Mouse (Mus musculus): ENCODE measurements at regions not wholly inside any gene's neighbourhood (a gene's known extent, or its start where the extent isn't known, plus 50 kb on each side); places are given as distances from the start of the nearest gene placed in this dataset.

DNA sequence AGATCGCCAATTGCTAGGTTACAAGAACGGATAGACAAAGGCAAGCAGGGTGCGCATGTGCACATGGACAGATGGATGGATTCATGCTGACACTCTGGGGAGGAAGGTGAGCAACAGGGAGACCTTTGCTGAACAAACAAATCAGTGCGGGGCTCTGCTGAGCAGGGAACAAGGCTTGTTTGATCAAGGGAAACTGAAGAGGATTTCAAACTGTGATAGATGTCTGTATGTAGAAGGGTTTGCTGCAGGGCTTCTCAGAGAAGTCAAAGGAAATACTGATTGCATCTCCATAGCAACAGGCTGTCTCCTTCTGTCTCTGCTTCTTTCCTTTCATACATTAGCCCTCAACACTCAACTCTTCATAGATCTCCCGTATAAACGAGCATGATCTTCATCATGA is 185.5 kb upstream of the Rnd3 start:
- in situ Hi-C loops (cut with MboI; ENCODE audit: low sequenced_read_pairs in 2 of 2, unreplicated experiment in 2 of 2), result no loop called here

DNA sequence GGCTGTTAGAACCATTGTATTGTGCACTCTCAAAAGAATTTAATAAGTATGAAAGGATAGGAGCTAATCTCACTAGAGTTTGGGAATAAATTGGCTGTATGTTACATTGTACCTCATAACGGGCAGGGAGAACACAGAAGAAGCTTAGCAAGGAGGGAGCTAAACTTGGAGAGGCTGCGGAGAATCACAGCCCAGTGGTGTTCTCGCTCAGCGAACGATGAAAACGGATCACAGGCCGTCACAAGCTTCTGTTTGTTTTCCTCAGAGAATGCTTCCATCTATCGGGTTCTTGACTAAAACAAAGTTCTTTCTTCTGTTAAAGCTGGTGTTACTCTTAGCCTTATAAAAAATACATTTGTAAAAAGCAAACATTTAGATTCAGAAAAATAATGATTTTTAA is 178.2 kb upstream of the Rnd3 start:
- H3K4me3 ChIP-seq (ENCODE audit: insufficient read depth in 1 of 2, low read depth in 1 of 2, low read length in 2 of 2, poor library complexity in 1 of 2, severe bottlenecking in 1 of 2), result no peak overlapping the region
- in situ Hi-C loops (cut with MboI; ENCODE audit: low sequenced_read_pairs in 2 of 2, unreplicated experiment in 2 of 2), result no loop called here
- DNase-seq (ENCODE audit: low read depth, low spot score), result no peak
- H3K9me3 ChIP-seq (ENCODE audit: control insufficient read depth, insufficient read depth, low read depth, low read length), result no peaks in the 10 kb centered on the region
- TF ChIP-seq HCFC1 (IDR thresholded peaks at IDR 0.05; ENCODE audit: borderline replicate concordance, insufficient read depth, low read length) (no peak), ZNF384 (IDR thresholded peaks at IDR 0.05; ENCODE audit: low read depth, low read length) (no peak), ZC3H11A (IDR thresholded peaks at IDR 0.05; ENCODE audit: borderline replicate concordance, low read depth, low read length) (no peak), MAFK (IDR thresholded peaks at IDR 0.05; ENCODE audit: insufficient read depth, low read depth, low read length) (no peak), CHD2 (IDR thresholded peaks at IDR 0.05; ENCODE audit: low read depth, low read length) (no peak)
- H3K4me1 ChIP-seq (ENCODE audit: control insufficient read depth in 2 of 2, insufficient read depth in 2 of 2, low read length in 2 of 2, poor library complexity in 1 of 2), result no peaks in the 10 kb centered on the region
- no peaks in the 10 kb centered on the region for H3K36me3 ChIP-seq (ENCODE audit: control insufficient read depth, insufficient read depth, low read length, poor library complexity, severe bottlenecking)
- H3K27ac ChIP-seq (ENCODE audit: insufficient read depth, low read depth, low read length, poor library complexity, severe bottlenecking), result no peak overlapping the region
- H3K9ac ChIP-seq (ENCODE audit: insufficient read depth, low read depth, low read length, poor library complexity, severe bottlenecking), result no peak overlapping the region

More for the DNA sequence above, 185.5 kb upstream of the Rnd3 start:
- H3K36me3 ChIP-seq (ENCODE audit: control insufficient read depth, insufficient read depth, low read length, poor library complexity, severe bottlenecking), result no peaks in the 10 kb centered on the region
- DNase-seq (ENCODE audit: low read depth, low spot score), result no peak
- H3K4me3 ChIP-seq (ENCODE audit: insufficient read depth in 1 of 2, low read depth in 1 of 2, low read length in 2 of 2, poor library complexity in 1 of 2, severe bottlenecking in 1 of 2), result no peak overlapping the region
- no peak overlapping the region for H3K9ac ChIP-seq (ENCODE audit: insufficient read depth, low read depth, low read length, poor library complexity, severe bottlenecking)
- H3K4me1 ChIP-seq (ENCODE audit: control insufficient read depth in 2 of 2, insufficient read depth in 2 of 2, low read length in 2 of 2, poor library complexity in 1 of 2), result no peaks in the 10 kb centered on the region
- TF ChIP-seq CHD2 (IDR thresholded peaks at IDR 0.05; ENCODE audit: low read depth, low read length), result no peak
- TF ChIP-seq ZNF384 (IDR thresholded peaks at IDR 0.05; ENCODE audit: low read depth, low read length), result no peak
- no peak for TF ChIP-seq MAFK (IDR thresholded peaks at IDR 0.05; ENCODE audit: insufficient read depth, low read depth, low read length)
- TF ChIP-seq HCFC1 (IDR thresholded peaks at IDR 0.05; ENCODE audit: borderline replicate concordance, insufficient read depth, low read length), result no peak
- TF ChIP-seq ZC3H11A (IDR thresholded peaks at IDR 0.05; ENCODE audit: borderline replicate concordance, low read depth, low read length), result no peak
- H3K27ac ChIP-seq (ENCODE audit: insufficient read depth, low read depth, low read length, poor library complexity, severe bottlenecking), result no peak overlapping the region
- no peaks in the 10 kb centered on the region for H3K9me3 ChIP-seq (ENCODE audit: control insufficient read depth, insufficient read depth, low read depth, low read length)

DNA sequence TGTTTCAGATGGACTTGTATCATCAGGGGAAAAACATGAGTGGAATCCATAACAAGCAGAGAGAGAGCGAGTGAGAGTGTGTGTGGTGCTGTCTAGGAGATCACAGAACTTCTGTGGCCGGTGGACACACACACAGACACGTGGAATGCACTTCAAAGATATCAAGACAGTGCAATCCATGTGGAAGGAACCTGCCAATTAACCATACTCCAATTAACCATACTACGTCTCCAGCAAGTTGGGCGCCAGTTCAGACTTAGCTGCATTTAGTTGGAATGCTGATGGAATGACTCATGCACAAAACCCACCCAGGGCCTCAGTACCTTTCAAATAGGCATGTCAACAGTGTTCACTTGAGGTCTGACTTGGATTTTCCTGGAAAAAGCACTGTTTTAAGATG is 172.8 kb upstream of the Rnd3 start:
- no peak for DNase-seq (ENCODE audit: low read depth, low spot score)
- Histone ChIP-seq H3K36me3 (ENCODE audit: control insufficient read depth, insufficient read depth, low read length, poor library complexity, severe bottlenecking) (no peaks in the 10 kb centered on the region), H3K4me1 (ENCODE audit: control insufficient read depth in 2 of 2, insufficient read depth in 2 of 2, low read length in 2 of 2, poor library complexity in 1 of 2) (no peaks in the 10 kb centered on the region), H3K9ac (ENCODE audit: insufficient read depth, low read depth, low read length, poor library complexity, severe bottlenecking) (no peak overlapping the region), H3K27ac (ENCODE audit: insufficient read depth, low read depth, low read length, poor library complexity, severe bottlenecking) (no peak overlapping the region), H3K4me3 (ENCODE audit: insufficient read depth in 1 of 2, low read depth in 1 of 2, low read length in 2 of 2, poor library complexity in 1 of 2, severe bottlenecking in 1 of 2) (no peak overlapping the region), H3K9me3 (ENCODE audit: control insufficient read depth, insufficient read depth, low read depth, low read length) (no peaks in the 10 kb centered on the region)
- no peak for TF ChIP-seq MAFK (IDR thresholded peaks at IDR 0.05; ENCODE audit: insufficient read depth, low read depth, low read length)
- no peak for TF ChIP-seq ZC3H11A (IDR thresholded peaks at IDR 0.05; ENCODE audit: borderline replicate concordance, low read depth, low read length)
- TF ChIP-seq ZNF384 (IDR thresholded peaks at IDR 0.05; ENCODE audit: low read depth, low read length), result no peak
- TF ChIP-seq HCFC1 (IDR thresholded peaks at IDR 0.05; ENCODE audit: borderline replicate concordance, insufficient read depth, low read length), result no peak
- TF ChIP-seq CHD2 (IDR thresholded peaks at IDR 0.05; ENCODE audit: low read depth, low read length), result no peak
- in situ Hi-C loops (cut with MboI; ENCODE audit: low sequenced_read_pairs in 2 of 2, unreplicated experiment in 2 of 2), result no loop called here

DNA sequence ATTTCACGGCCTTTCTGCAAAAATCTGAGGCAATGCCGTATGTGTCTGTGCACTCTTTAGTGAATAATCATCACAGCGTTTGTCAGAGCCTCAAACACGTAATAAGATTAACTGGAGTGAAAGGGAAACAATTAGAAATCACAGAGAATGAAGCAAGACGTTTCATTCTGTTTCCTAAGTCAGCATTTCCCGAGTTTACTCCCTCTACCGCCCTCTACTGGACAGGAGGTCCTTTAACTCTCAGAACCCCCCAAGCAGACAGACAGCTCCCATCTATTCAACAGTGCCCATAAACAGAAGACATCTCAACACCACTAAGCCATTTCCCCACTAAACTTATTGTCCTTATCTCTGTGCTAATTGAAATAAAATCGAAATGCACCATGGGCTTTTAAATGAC is 167.5 kb upstream of the Rnd3 start:
- Histone ChIP-seq H3K9me3 (ENCODE audit: control insufficient read depth, insufficient read depth, low read depth, low read length) (no peaks in the 10 kb centered on the region), H3K4me3 (ENCODE audit: insufficient read depth in 1 of 2, low read depth in 1 of 2, low read length in 2 of 2, poor library complexity in 1 of 2, severe bottlenecking in 1 of 2) (no peak overlapping the region), H3K27ac (ENCODE audit: insufficient read depth, low read depth, low read length, poor library complexity, severe bottlenecking) (no peak overlapping the region), H3K4me1 (ENCODE audit: control insufficient read depth in 2 of 2, insufficient read depth in 2 of 2, low read length in 2 of 2, poor library complexity in 1 of 2) (no peaks in the 10 kb centered on the region), H3K36me3 (ENCODE audit: control insufficient read depth, insufficient read depth, low read length, poor library complexity, severe bottlenecking) (no peaks in the 10 kb centered on the region), H3K9ac (ENCODE audit: insufficient read depth, low read depth, low read length, poor library complexity, severe bottlenecking) (no peak overlapping the region)
- in situ Hi-C loops (cut with MboI; ENCODE audit: low sequenced_read_pairs in 2 of 2, unreplicated experiment in 2 of 2), result no loop called here
- TF ChIP-seq CHD2 (IDR thresholded peaks at IDR 0.05; ENCODE audit: low read depth, low read length), result no peak
- TF ChIP-seq HCFC1 (IDR thresholded peaks at IDR 0.05; ENCODE audit: borderline replicate concordance, insufficient read depth, low read length), result no peak
- TF ChIP-seq MAFK (IDR thresholded peaks at IDR 0.05; ENCODE audit: insufficient read depth, low read depth, low read length), result peak; percentile 88
- TF ChIP-seq ZC3H11A (IDR thresholded peaks at IDR 0.05; ENCODE audit: borderline replicate concordance, low read depth, low read length), result peak; percentile 48
- no peak for TF ChIP-seq ZNF384 (IDR thresholded peaks at IDR 0.05; ENCODE audit: low read depth, low read length)
- DNase-seq (ENCODE audit: low read depth, low spot score), result peak; percentile 39

DNA sequence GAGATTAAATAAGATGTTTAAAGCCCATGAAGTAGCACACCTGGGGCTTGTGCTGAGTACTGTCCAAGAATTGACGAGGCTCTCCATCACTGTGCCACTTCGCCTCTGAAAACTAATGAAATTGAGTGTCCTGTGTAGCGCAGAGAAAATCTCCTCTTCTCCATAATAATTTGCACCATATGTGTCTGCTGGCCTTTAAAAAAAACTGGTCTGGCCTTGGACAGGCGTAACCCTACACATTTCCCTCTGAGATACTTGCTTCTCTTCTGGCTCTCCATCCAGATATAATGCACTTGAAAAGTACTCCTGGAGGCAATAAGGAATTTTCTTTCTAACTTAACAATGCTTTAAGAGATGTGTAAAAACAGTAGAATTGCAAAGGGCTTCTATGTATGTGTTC is 164.5 kb upstream of the Rnd3 start:
- Histone ChIP-seq H3K36me3 (ENCODE audit: control insufficient read depth, insufficient read depth, low read length, poor library complexity, severe bottlenecking) (no peaks in the 10 kb centered on the region), H3K27ac (ENCODE audit: insufficient read depth, low read depth, low read length, poor library complexity, severe bottlenecking) (no peak overlapping the region), H3K4me1 (ENCODE audit: control insufficient read depth in 2 of 2, insufficient read depth in 2 of 2, low read length in 2 of 2, poor library complexity in 1 of 2) (no peaks in the 10 kb centered on the region), H3K9ac (ENCODE audit: insufficient read depth, low read depth, low read length, poor library complexity, severe bottlenecking) (no peak overlapping the region), H3K4me3 (ENCODE audit: insufficient read depth in 1 of 2, low read depth in 1 of 2, low read length in 2 of 2, poor library complexity in 1 of 2, severe bottlenecking in 1 of 2) (no peak overlapping the region), H3K9me3 (ENCODE audit: control insufficient read depth, insufficient read depth, low read depth, low read length) (no peaks in the 10 kb centered on the region)
- no peak for DNase-seq (ENCODE audit: low read depth, low spot score)
- in situ Hi-C loops (cut with MboI; ENCODE audit: low sequenced_read_pairs in 2 of 2, unreplicated experiment in 2 of 2), result no loop called here
- no peak for TF ChIP-seq CHD2 (IDR thresholded peaks at IDR 0.05; ENCODE audit: low read depth, low read length)
- TF ChIP-seq ZNF384 (IDR thresholded peaks at IDR 0.05; ENCODE audit: low read depth, low read length), result no peak
- TF ChIP-seq HCFC1 (IDR thresholded peaks at IDR 0.05; ENCODE audit: borderline replicate concordance, insufficient read depth, low read length), result no peak
- TF ChIP-seq ZC3H11A (IDR thresholded peaks at IDR 0.05; ENCODE audit: borderline replicate concordance, low read depth, low read length), result no peak

Measured in ES-E14 (cell line).